Mouse (Mus musculus): ENCODE results near the gene Senp6.

DNA sequence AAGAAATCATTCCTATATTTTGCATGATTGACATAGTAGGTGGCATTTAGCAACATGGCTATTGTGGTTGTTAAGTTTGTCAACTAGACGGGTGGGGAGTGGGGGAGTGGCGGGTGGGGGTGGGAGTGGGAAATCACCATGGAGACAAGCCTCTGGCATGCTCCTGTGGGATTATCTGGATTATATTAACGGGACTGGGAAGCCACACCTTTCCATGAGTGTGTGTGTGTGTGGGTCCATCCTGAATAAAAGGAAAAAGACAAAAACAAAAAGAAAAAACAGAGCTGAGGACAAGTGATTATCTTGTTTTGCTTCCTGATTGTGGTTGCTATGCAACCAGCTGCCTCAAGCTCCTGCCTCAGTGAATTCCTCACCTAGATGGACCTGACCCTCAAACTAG is 119.0 kb downstream of the Senp6 start:
- TF ChIP-seq CTCF (IDR thresholded peaks at IDR 0.05; ENCODE audit: extremely low read depth, insufficient read depth, insufficient read length, insufficient replicate concordance) = no peak
- TF ChIP-seq POLR2A (IDR thresholded peaks at IDR 0.05; ENCODE audit: low read depth, low read length) = no peak
